Mouse (Mus musculus) C3H10T1/2 (cell line): Measurements from ENCODE around the gene Sdc3. TPM values are rescaled to one million over a fixed set of nuclear protein-coding genes. Genes with fewer than 3 reads are reported as not detected.

Experiments used
- polyA plus RNA-seq, 2 experiments: library from polyadenylated mRNA; unstranded; fragments of >200 nt; fragmentation: generic; extraction: Trizol; gene quantifications; one replicate each; pipeline ENCODE4 v1.2.1; 2012; ENCODE audit warnings: missing spikeins in 2 of 2

Sdc3 gene
- 10 to 100 TPM; 17.0 to 37.3 TPM for polyA plus RNA-seq

DNA sequence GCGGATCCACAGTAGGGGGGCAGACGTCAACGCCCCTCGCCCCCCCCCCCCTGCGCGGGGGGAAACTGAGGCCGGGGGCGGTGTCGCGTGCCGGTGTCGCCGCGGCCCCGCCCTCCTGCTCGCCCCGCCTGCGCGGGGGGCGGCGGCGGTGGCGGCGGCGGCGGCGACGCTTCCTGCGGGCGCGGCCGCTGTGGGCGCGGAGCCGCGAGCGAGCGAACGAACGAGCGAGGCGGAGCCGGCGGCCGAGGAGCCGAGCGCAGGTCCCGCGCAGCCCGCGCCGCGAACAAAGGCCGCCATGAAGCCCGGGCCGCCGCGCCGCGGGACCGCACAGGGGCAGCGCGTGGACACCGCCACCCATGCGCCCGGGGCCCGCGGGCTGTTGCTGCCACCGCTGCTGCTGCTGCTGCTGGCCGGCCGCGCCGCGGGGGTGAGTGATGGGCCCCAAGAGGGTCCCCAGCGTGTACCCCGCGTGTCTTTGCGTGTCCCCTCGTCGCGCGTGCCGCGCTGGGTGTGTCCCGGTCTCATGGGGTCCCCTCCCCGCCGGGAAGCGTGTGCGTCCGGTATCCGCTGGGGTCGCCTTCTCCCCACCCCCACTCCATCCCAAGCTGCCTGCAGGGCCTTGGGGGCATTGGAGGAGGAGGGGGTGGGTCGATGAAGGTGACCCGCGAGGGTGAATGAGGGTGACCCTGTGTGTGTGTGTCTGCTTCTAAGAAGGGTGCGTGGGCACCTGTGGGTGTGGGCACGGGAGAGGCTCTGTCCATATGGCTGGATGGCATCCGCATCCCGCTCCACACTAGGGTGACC, at the start of gene Sdc3:
TSS of gene Sdc3 (plus strand) at position 162 of the 804 bp plus-strand sequence.

Other genes starting within 250 kb of the Sdc3 start
- 10 to 100 TPM in 1 of 2 experiments, 1 to 10 TPM in 1; 5.8 to 29.5 TPM for gene Nkain1, start 218.4 kb upstream of the Sdc3 start, polyA plus RNA-seq
- gene Pum1, start 129.2 kb upstream of the Sdc3 start, polyA plus RNA-seq: 10 to 100 TPM in 1 of 2 experiments, 1 to 10 TPM in 1; 2.3 to 18.2 TPM
- gene Laptm5, start 120.6 kb downstream of the Sdc3 start, polyA plus RNA-seq: under 1 TPM; 0.01 to 0.02 TPM
- under 1 TPM in 1 of 2 experiments, not detected in 1; 0.02 TPM for gene Matn1, start 151.8 kb downstream of the Sdc3 start, polyA plus RNA-seq